8 mouse cellular contexts compared by ENCODE assay signal in the genomic region with DNA sequence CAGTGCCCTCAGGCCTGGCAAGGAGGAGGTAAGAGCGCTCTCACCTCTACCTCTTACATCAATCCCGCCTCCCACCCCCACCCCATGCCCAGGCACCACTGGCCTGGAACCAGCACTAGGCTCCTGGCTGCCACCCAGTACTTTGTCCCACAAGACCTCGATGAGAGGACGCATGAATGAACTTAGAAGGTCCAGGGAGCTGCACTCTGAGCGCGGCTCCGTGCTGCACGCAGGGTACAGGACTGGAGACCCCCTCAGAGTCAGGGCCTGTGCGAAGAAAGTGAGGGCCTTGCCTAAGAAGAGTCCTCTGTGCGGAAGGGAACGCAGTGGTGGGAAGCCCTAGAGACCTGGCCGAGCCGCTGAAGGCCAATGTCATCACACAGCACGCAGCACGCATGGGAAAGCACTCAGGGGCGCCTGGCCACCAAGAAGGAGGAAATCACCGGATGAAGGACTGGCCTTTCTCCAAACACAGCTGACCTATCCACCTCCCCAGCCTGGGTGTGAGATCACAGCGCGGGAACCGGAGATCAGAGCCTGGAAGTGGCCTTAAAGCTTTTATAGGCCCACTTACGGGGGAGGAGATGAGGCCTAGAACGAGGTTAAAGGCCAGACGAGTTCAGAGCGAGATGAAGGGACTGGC. TPM values are rescaled to one million over a fixed set of nuclear protein-coding genes. Genes with fewer than 3 reads are reported as not detected.
A peak's percentile ranks its signal among the peaks of the same experiment; 100 is the strongest.
DNase-seq lines count a peak whose midpoint lies in the region; ATAC-seq and TF ChIP-seq lines count a peak whose summit lies in the region.

No protein-coding gene starts in this region.

- ATAC-seq in heart, embryonic 12.5 days (ENCODE audit: insufficient number of reproducible peaks, low FRiP score): no peak
- peak; percentile 44 for ATAC-seq in kidney, embryonic 16.5 days (ENCODE audit: low FRiP score, low TSS enrichment)

- H3K36me3 ChIP-seq in spleen, adult 2 months (ENCODE audit: control insufficient read depth, insufficient read depth, low read length): no peaks in the 10 kb centered on the region
- 0 out of 2 replicates have a peak, but pooled peaks cover 12% of the 10 kb centered on the region for H3K36me3 ChIP-seq in heart, embryonic 12.5 days
- H3K36me3 ChIP-seq in kidney, embryonic 16.5 days (ENCODE audit: insufficient read depth, low read length): no peaks in the 10 kb centered on the region

- peak overlapping the region; percentile 20; the same call in 1 of the 2 replicates for H3K4me3 ChIP-seq in spleen, adult 2 months (ENCODE audit: extremely low read depth, insufficient read depth, insufficient read length)
- H3K4me3 ChIP-seq in heart, embryonic 12.5 days: peak overlapping the region; percentile 70
- peak overlapping the region; percentile 4; the same call in 1 of the 2 replicates for H3K4me3 ChIP-seq in kidney, embryonic 16.5 days (ENCODE audit: low read length)

- 65% methylated on average over 24 of the region's 24 CpGs for whole genome bisulfite sequencing in spleen, adult 2 months
- WGBS in heart, embryonic 12.5 days: 41% methylated on average over 24 of the region's 24 CpGs
- 13% methylated on average over 24 of the region's 24 CpGs for WGBS in kidney, embryonic 16.5 days

- H3K9me3 ChIP-seq in heart, embryonic 12.5 days (replicated peaks): no peaks in the 10 kb centered on the region
- no peaks in the 10 kb centered on the region for H3K9me3 ChIP-seq in kidney, embryonic 16.5 days (ENCODE audit: low read length)

- no peak for TF ChIP-seq CTCF in spleen, adult 2 months (IDR thresholded peaks at IDR 0.05; ENCODE audit: extremely low read depth, insufficient read depth, insufficient read length, insufficient replicate concordance)

- no peaks in the 10 kb centered on the region for H3K27me3 ChIP-seq in spleen, adult 2 months (ENCODE audit: control insufficient read depth, insufficient read depth, low read length)
- no peaks in the 10 kb centered on the region for H3K27me3 ChIP-seq in heart, embryonic 12.5 days (replicated peaks)
- H3K27me3 ChIP-seq in kidney, embryonic 16.5 days (ENCODE audit: insufficient read depth, low read length): no peaks in the 10 kb centered on the region

- peaks cover 39% of the 10 kb centered on the region; the same call in 1 of the 2 replicates for H3K4me1 ChIP-seq in spleen, adult 2 months (ENCODE audit: control insufficient read depth, insufficient read depth, insufficient read length)
- peaks cover 61% of the 10 kb centered on the region for H3K4me1 ChIP-seq in heart, embryonic 12.5 days (replicated peaks)
- H3K4me1 ChIP-seq in kidney, embryonic 16.5 days (ENCODE audit: insufficient read depth, low read length): peaks cover 51% of the 10 kb centered on the region

- TF ChIP-seq POLR2A in spleen, adult 2 months (IDR thresholded peaks at IDR 0.05; ENCODE audit: low read depth, low read length): no peak

- peak overlapping the region; percentile 46 for H3K9ac ChIP-seq in heart, embryonic 12.5 days
- peak overlapping the region; percentile 58 for H3K9ac ChIP-seq in kidney, embryonic 16.5 days (replicated peaks; ENCODE audit: low read length)

- no peak for DNase-seq in spleen, adult 2 months (ENCODE audit: low read depth in 1 of 2, low spot score in 2 of 2)
- DNase-seq in spleen, postnatal 14 days (ENCODE audit: low spot score in 2 of 2): no peak
- peak; percentile 66 for DNase-seq in lung, postnatal 14 days
- DNase-seq in right cerebral cortex, postnatal 10 days (ENCODE audit: low spot score in 2 of 2): no peak
- DNase-seq in frontal cortex, adult 2 months (ENCODE audit: extremely low spot score in 1 of 2, low spot score in 1 of 2): no peak
- DNase-seq in left cerebral cortex, postnatal 36 days (ENCODE audit: low spot score in 2 of 2): no peak

- H3K4me2 ChIP-seq in heart, embryonic 12.5 days: peak overlapping the region; percentile 75
- peak overlapping the region; percentile 43 for H3K4me2 ChIP-seq in kidney, embryonic 16.5 days (replicated peaks; ENCODE audit: low read depth, low read length)

- intact Hi-C loops in left cerebral cortex, postnatal 36 days (cut with DNase I): no loop called here

- H3K27ac ChIP-seq in spleen, adult 2 months (ENCODE audit: insufficient read depth, low read length): peak overlapping the region; percentile 80
- H3K27ac ChIP-seq in heart, embryonic 12.5 days (ENCODE audit: poor library complexity, severe bottlenecking): peak overlapping the region; percentile 82
- H3K27ac ChIP-seq in kidney, embryonic 16.5 days (ENCODE audit: low read length): peak overlapping the region; percentile 93

RNA-seq across cellular contexts. Expression of gene Piezo1, which starts 4.2 kb away (rescaled TPM):
- 96.7 and 117 TPM in 2 replicates for polyA plus RNA-seq in spleen, adult 2 months (2012; rRNA removed)
- polyA plus RNA-seq in heart, embryonic 12.5 days (2016; fragmentation: Nextera tagmentation; extraction: Ambion mirVana): 25.5 and 27.8 TPM in 2 replicates
- polyA plus RNA-seq in kidney, embryonic 16.5 days (2015; fragmentation: Nextera tagmentation; extraction: Ambion mirVana): 15.6 and 16.9 TPM in 2 replicates
- 7.4 and 9.1 TPM in 2 replicates for polyA plus RNA-seq in frontal cortex, adult 2 months (2012; rRNA removed)
- 1 to 10 TPM; 6.5 to 7.6 TPM for total RNA-seq in left cerebral cortex, postnatal 36 days (2021)

RNA-seq across cellular contexts. Expression of gene Cdt1, which starts 20.9 kb away (rescaled TPM):
- 50.4 and 118 TPM in 2 replicates for polyA plus RNA-seq in spleen, adult 2 months (2012; rRNA removed)
- polyA plus RNA-seq in heart, embryonic 12.5 days (2016; fragmentation: Nextera tagmentation; extraction: Ambion mirVana): 36.9 and 38.9 TPM in 2 replicates
- polyA plus RNA-seq in kidney, embryonic 16.5 days (2015; fragmentation: Nextera tagmentation; extraction: Ambion mirVana): 43.0 and 49.0 TPM in 2 replicates
- 2.4 and 2.5 TPM in 2 replicates for polyA plus RNA-seq in frontal cortex, adult 2 months (2012; rRNA removed)
- 1 to 10 TPM; 1.8 to 3.5 TPM for total RNA-seq in left cerebral cortex, postnatal 36 days (2021)

RNA-seq across cellular contexts. Expression of gene Aprt, which starts 29.8 kb away (rescaled TPM):
- polyA plus RNA-seq in spleen, adult 2 months (2012; rRNA removed): 86.7 and 106 TPM in 2 replicates
- 209 and 232 TPM in 2 replicates for polyA plus RNA-seq in heart, embryonic 12.5 days (2016; fragmentation: Nextera tagmentation; extraction: Ambion mirVana)
- polyA plus RNA-seq in kidney, embryonic 16.5 days (2015; fragmentation: Nextera tagmentation; extraction: Ambion mirVana): 363 and 371 TPM in 2 replicates
- 66.0 and 67.4 TPM in 2 replicates for polyA plus RNA-seq in frontal cortex, adult 2 months (2012; rRNA removed)
- 10 to 100 TPM; 54.5 to 62.3 TPM for total RNA-seq in left cerebral cortex, postnatal 36 days (2021)

Comparison
In these comparisons a context has a peak if more than half of its experiments do, and no peak if none do; other contexts are left out.
1. H3K4me3 ChIP-seq: peak in every context shown above with its lines; median percentile 70 in heart, embryonic 12.5 days; 20 in spleen, adult 2 months; 4 in kidney, embryonic 16.5 days.
2. RNA of gene Cdt1, which starts 20.9 kb away (polyA plus RNA-seq): 50.4 to 118 TPM in spleen, adult 2 months, 43.0 to 49.0 TPM in kidney, embryonic 16.5 days and 36.9 to 38.9 TPM in heart, embryonic 12.5 days; 2.4 to 2.5 TPM in frontal cortex, adult 2 months; every median in the first group is over 10 times any median in the second.
3. Peak in every context shown above with its lines, with median percentiles within 50 percentile points of each other: H3K27ac ChIP-seq.